Mouse (Mus musculus): ENCODE measurements at regions not wholly inside any gene's neighbourhood (a gene's known extent, or its start where the extent isn't known, plus 50 kb on each side); places are given as distances from the start of the nearest gene placed in this dataset.
"Not testable (repeated sequence)": the region's sequence is repeated elsewhere in the genome, so short reads cannot be mapped to it uniquely, and the experiment has no call there.

GRCm38 (mm10) chr10:7309927-7310326, 97.9 kb upstream of the Cnksr3 start:
- H3K4me3 ChIP-seq (ENCODE audit: low read depth, low read length): no peak overlapping the region
- H3K4me1 ChIP-seq (ENCODE audit: control insufficient read depth, low read depth, low read length): no peaks in the 10 kb centered on the region
- no peak overlapping the region for H3K27ac ChIP-seq (ENCODE audit: low read length)
- no peak overlapping the region for H3K9ac ChIP-seq (ENCODE audit: low read depth, low read length)
- 63% methylated on average over 3 of the region's 3 CpGs for WGBS (ENCODE audit: insufficient replicate concordance)
- H3K36me3 ChIP-seq (ENCODE audit: control insufficient read depth, insufficient read depth): no peaks in the 10 kb centered on the region
- H3K4me2 ChIP-seq (ENCODE audit: low read depth, low read length): no peak overlapping the region
- no peak for ATAC-seq (ENCODE audit: low read depth)
- no peaks in the 10 kb centered on the region for H3K27me3 ChIP-seq (ENCODE audit: control insufficient read depth, insufficient read depth, low read depth, low read length)
- H3K9me3 ChIP-seq (replicated peaks; ENCODE audit: control insufficient read depth, low read length): no peaks in the 10 kb centered on the region

- 54% methylated on average over 3 of the region's 3 CpGs for WGBS (ENCODE audit: insufficient replicate concordance)
- not testable (repeated sequence) for ATAC-seq (ENCODE audit: low read depth); H3K27me3 ChIP-seq (ENCODE audit: control insufficient read depth, insufficient read depth, low read depth, low read length)
These were observed 93.8 kb upstream of the Cnksr3 start for GRCm38 (mm10) chr10:7305881-7306280.

DNA sequence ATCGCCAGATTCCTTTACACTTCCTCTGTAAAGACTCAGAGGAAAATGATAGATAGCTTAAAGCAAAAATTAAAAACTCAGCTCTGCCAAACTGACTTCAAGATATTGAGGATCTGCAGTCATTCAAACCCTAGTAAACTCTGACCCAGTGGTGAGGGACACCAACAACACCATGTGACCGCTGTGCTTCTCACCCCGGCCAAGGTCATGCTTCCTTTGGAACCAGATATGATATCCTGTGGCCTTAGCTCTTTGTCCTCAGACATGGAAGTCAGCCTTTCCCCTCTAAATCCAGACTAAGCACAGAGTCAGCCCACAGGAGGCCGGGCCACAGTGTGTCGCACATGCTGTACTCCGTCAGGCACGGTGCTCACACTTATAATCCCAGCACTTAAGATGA, 86.3 kb upstream of the Cnksr3 start:
- no peak overlapping the region for H3K4me3 ChIP-seq (ENCODE audit: low read depth, low read length)
- H3K27me3 ChIP-seq (ENCODE audit: control insufficient read depth, insufficient read depth, low read depth, low read length): no peaks in the 10 kb centered on the region
- no peak overlapping the region for H3K4me2 ChIP-seq (ENCODE audit: low read depth, low read length)
- no peak overlapping the region for H3K9ac ChIP-seq (ENCODE audit: low read depth, low read length)
- H3K36me3 ChIP-seq (ENCODE audit: control insufficient read depth, insufficient read depth): no peaks in the 10 kb centered on the region
- ATAC-seq (ENCODE audit: low read depth): peak; percentile 72
- no peaks in the 10 kb centered on the region for H3K9me3 ChIP-seq (replicated peaks; ENCODE audit: control insufficient read depth, low read length)
- no peak overlapping the region for H3K27ac ChIP-seq (ENCODE audit: low read length)
- WGBS (ENCODE audit: insufficient replicate concordance): 67% methylated on average over 7 of the region's 7 CpGs
- H3K4me1 ChIP-seq (ENCODE audit: control insufficient read depth, low read depth, low read length): no peaks in the 10 kb centered on the region

More at GRCm38 (mm10) chr10:7305881-7306280, 93.8 kb upstream of the Cnksr3 start:
- not testable (repeated sequence) for H3K9me3 ChIP-seq (replicated peaks; ENCODE audit: control insufficient read depth, low read length); H3K4me2 ChIP-seq (ENCODE audit: low read depth, low read length); H3K27ac ChIP-seq (ENCODE audit: low read length); H3K4me1 ChIP-seq (ENCODE audit: control insufficient read depth, low read depth, low read length); H3K4me3 ChIP-seq (ENCODE audit: low read depth, low read length); H3K9ac ChIP-seq (ENCODE audit: low read depth, low read length); H3K36me3 ChIP-seq (ENCODE audit: control insufficient read depth, insufficient read depth)

- Histone ChIP-seq H3K27ac (ENCODE audit: low read length) (no peak overlapping the region), H3K27me3 (ENCODE audit: control insufficient read depth, insufficient read depth, low read depth, low read length) (no peaks in the 10 kb centered on the region), H3K4me1 (ENCODE audit: control insufficient read depth, low read depth, low read length) (no peaks in the 10 kb centered on the region), H3K4me2 (ENCODE audit: low read depth, low read length) (no peak overlapping the region), H3K36me3 (ENCODE audit: control insufficient read depth, insufficient read depth) (no peaks in the 10 kb centered on the region), H3K9ac (ENCODE audit: low read depth, low read length) (no peak overlapping the region), H3K4me3 (ENCODE audit: low read depth, low read length) (no peak overlapping the region), H3K9me3 (replicated peaks; ENCODE audit: control insufficient read depth, low read length) (no peaks in the 10 kb centered on the region)
- no peak for ATAC-seq (ENCODE audit: low read depth)
- WGBS (ENCODE audit: insufficient replicate concordance): 78% methylated on average over 5 of the region's 5 CpGs
These were observed 83.9 kb upstream of the Cnksr3 start for GRCm38 (mm10) chr10:7295921-7296320.

DNA sequence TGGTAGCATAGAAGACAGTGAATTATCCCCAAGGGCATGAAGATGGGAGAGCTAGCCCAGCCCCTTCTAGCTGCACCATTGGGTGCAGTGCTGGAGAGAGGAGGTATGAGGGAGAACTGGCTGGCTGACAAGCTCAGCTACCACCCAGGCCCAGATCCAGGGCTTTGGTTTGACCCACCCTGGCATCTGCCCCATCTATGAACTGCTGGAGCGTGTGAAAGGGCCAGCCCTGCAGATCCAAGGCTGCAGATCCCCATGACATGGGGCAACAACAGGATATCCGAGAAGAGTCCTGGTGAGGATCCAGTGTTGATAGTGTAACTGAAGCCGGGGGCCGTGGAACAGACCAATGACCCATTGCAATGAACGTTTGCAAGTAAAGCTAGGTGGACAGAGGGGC, 81.2 kb upstream of the Cnksr3 start:
- ATAC-seq (ENCODE audit: low read depth): no peak
- H3K4me1 ChIP-seq (ENCODE audit: control insufficient read depth, low read depth, low read length): no peaks in the 10 kb centered on the region
- 55% methylated on average over 5 of the region's 5 CpGs for WGBS (ENCODE audit: insufficient replicate concordance)

GRCm38 (mm10) chr10:7289773-7290411, 77.9 kb upstream of the Cnksr3 start:
- Histone ChIP-seq H3K9ac (ENCODE audit: low read depth, low read length) (no peak overlapping the region), H3K4me1 (ENCODE audit: control insufficient read depth, low read depth, low read length) (no peaks in the 10 kb centered on the region), H3K9me3 (replicated peaks; ENCODE audit: control insufficient read depth, low read length) (no peaks in the 10 kb centered on the region), H3K27ac (ENCODE audit: low read length) (no peak overlapping the region), H3K4me2 (ENCODE audit: low read depth, low read length) (no peak overlapping the region), H3K4me3 (ENCODE audit: low read depth, low read length) (no peak overlapping the region), H3K36me3 (ENCODE audit: control insufficient read depth, insufficient read depth) (no peaks in the 10 kb centered on the region), H3K27me3 (ENCODE audit: control insufficient read depth, insufficient read depth, low read depth, low read length) (no peaks in the 10 kb centered on the region)
- ATAC-seq (ENCODE audit: low read depth): peak; percentile 48; the same call in 1 of the 2 replicates
- WGBS (ENCODE audit: insufficient replicate concordance): 51% methylated on average over 10 of the region's 10 CpGs

More for the DNA sequence above, 81.2 kb upstream of the Cnksr3 start:
- Histone ChIP-seq H3K27me3 (ENCODE audit: control insufficient read depth, insufficient read depth, low read depth, low read length) (no peaks in the 10 kb centered on the region), H3K9me3 (replicated peaks; ENCODE audit: control insufficient read depth, low read length) (no peaks in the 10 kb centered on the region), H3K4me2 (ENCODE audit: low read depth, low read length) (no peak overlapping the region), H3K9ac (ENCODE audit: low read depth, low read length) (no peak overlapping the region), H3K36me3 (ENCODE audit: control insufficient read depth, insufficient read depth) (no peaks in the 10 kb centered on the region), H3K4me3 (ENCODE audit: low read depth, low read length) (no peak overlapping the region), H3K27ac (ENCODE audit: low read length) (no peak overlapping the region)

DNA sequence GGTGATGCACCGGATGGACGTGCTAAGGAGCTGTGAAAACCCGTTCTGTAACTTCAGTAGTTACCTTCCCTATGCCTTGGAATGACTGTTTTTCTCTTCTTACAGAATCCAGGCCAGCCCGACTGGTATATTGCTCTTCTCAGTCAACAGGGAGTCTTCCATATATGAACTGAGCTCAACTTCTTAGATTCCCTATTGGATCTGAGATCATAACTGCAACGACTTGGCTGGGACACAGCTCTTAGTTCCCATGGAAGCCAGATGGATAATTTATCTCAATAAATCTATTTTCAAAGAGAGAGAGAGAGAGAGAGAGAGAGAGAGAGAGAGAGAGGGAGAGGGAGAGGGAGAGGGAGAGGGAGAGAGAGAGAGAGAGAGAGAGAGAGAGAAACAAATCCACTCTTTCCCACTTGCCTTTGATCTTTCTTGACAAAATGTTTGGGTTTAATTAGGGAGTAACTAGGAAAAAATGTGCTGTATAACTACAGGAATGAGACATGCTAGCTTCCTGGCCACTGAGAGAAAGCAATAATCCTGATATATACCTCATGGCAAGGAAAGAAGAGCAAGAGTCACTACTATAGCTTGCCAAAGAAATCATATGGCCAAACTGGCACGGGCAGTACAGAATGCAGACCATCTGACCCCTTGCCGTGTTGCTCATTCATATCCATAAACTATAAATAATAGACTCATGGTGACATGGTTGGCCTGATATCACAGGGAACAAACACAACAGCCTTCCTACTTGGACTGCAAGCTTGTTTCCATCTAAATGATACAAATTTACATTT, 73.3 kb upstream of the Cnksr3 start:
- H3K9ac ChIP-seq (ENCODE audit: low read depth, low read length): no peak overlapping the region
- no peak for ATAC-seq (ENCODE audit: low read depth)

DNA sequence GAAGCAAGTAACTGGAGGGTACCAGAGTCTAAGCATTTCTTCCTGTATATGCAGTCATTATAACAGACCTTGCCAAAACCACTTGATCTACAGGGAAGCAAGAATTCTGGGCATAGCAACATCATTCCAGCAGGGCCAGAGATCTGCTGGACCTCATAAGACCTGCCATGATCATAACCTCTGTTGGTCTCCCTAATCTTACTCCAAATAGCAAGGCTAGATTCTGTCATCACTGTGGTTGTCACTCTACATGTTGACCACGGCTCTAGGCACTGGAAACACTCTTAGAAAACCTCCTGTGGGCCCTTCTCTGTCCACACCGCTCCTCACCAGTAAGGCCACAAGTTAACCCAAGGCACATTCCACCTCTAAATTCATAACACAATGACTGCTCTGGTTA, 68.4 kb upstream of the Cnksr3 start:
- Histone ChIP-seq H3K4me2 (ENCODE audit: low read depth, low read length) (no peak overlapping the region), H3K27ac (ENCODE audit: low read length) (no peak overlapping the region), H3K36me3 (ENCODE audit: control insufficient read depth, insufficient read depth) (no peaks in the 10 kb centered on the region), H3K27me3 (ENCODE audit: control insufficient read depth, insufficient read depth, low read depth, low read length) (no peaks in the 10 kb centered on the region), H3K4me1 (ENCODE audit: control insufficient read depth, low read depth, low read length) (no peaks in the 10 kb centered on the region), H3K9me3 (replicated peaks; ENCODE audit: control insufficient read depth, low read length) (no peaks in the 10 kb centered on the region), H3K4me3 (ENCODE audit: low read depth, low read length) (no peak overlapping the region), H3K9ac (ENCODE audit: low read depth, low read length) (no peak overlapping the region)
- WGBS (ENCODE audit: insufficient replicate concordance): 56% methylated on average over 2 of the region's 2 CpGs
- ATAC-seq (ENCODE audit: low read depth): no peak

More for the DNA sequence above, 73.3 kb upstream of the Cnksr3 start:
- 60% methylated on average over 7 of the region's 7 CpGs for WGBS (ENCODE audit: insufficient replicate concordance)
- no peak overlapping the region for H3K4me3 ChIP-seq (ENCODE audit: low read depth, low read length)
- no peaks in the 10 kb centered on the region for H3K9me3 ChIP-seq (replicated peaks; ENCODE audit: control insufficient read depth, low read length)
- H3K27me3 ChIP-seq (ENCODE audit: control insufficient read depth, insufficient read depth, low read depth, low read length): no peaks in the 10 kb centered on the region
- H3K4me1 ChIP-seq (ENCODE audit: control insufficient read depth, low read depth, low read length): no peaks in the 10 kb centered on the region
- H3K27ac ChIP-seq (ENCODE audit: low read length): no peak overlapping the region
- no peaks in the 10 kb centered on the region for H3K36me3 ChIP-seq (ENCODE audit: control insufficient read depth, insufficient read depth)
- H3K4me2 ChIP-seq (ENCODE audit: low read depth, low read length): no peak overlapping the region

DNA sequence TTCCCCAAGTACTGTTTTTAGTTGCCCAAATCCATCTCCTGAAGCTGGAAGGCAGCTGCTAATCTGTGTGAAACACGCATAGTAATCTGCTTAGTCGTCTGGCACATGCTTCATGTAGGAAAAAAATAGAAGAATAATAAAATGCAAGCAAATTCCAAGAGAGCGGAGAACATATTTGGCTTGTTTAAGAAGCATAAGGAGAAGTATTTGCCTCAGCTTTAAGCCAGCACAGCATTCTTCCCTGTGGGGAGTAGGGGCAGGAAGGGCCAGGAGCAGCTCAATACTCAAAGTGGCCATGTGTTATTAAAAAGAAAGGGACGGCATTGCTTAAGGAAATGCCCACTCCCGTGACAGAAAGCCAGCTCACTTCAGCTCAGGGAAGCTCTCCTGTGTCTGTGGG, 66.8 kb upstream of the Cnksr3 start:
- H3K9me3 ChIP-seq (replicated peaks; ENCODE audit: control insufficient read depth, low read length): no peaks in the 10 kb centered on the region
- no peaks in the 10 kb centered on the region for H3K36me3 ChIP-seq (ENCODE audit: control insufficient read depth, insufficient read depth)
- WGBS (ENCODE audit: insufficient replicate concordance): 50% methylated on average over 5 of the region's 5 CpGs
- H3K27me3 ChIP-seq (ENCODE audit: control insufficient read depth, insufficient read depth, low read depth, low read length): no peaks in the 10 kb centered on the region
- H3K4me3 ChIP-seq (ENCODE audit: low read depth, low read length): no peak overlapping the region
- no peak overlapping the region for H3K4me2 ChIP-seq (ENCODE audit: low read depth, low read length)
- H3K9ac ChIP-seq (ENCODE audit: low read depth, low read length): no peak overlapping the region
- ATAC-seq (ENCODE audit: low read depth): no peak
- no peaks in the 10 kb centered on the region for H3K4me1 ChIP-seq (ENCODE audit: control insufficient read depth, low read depth, low read length)
- H3K27ac ChIP-seq (ENCODE audit: low read length): no peak overlapping the region

All from liver, embryonic 16.5 days (tissue).